Mouse (Mus musculus): ENCODE data around the gene Galnt9.

Gene Galnt9

GRCm38 (mm10) chr5:110535964-110536363 is 8.2 kb upstream of the Galnt9 start:
- DNase-seq (ENCODE audit: low read depth in 1 of 2, low spot score in 2 of 2): no peak

- DNase-seq (ENCODE audit: low read depth in 1 of 2, low spot score in 2 of 2): no peak
These were observed 3.2 kb upstream of the Galnt9 start for GRCm38 (mm10) chr5:110540947-110541346.

GRCm38 (mm10) chr5:110541456-110541855 is 2.7 kb upstream of the Galnt9 start:
- no peak for DNase-seq (ENCODE audit: low read depth in 1 of 2, low spot score in 2 of 2)

GRCm38 (mm10) chr5:110544691-110545069 is 525 bp downstream of the Galnt9 start:
- no peak for DNase-seq (ENCODE audit: low read depth in 1 of 2, low spot score in 2 of 2)

GRCm38 (mm10) chr5:110545311-110545710 is 1.2 kb downstream of the Galnt9 start:
- DNase-seq (ENCODE audit: low read depth in 1 of 2, low spot score in 2 of 2): no peak

GRCm38 (mm10) chr5:110546136-110546535 is 2.0 kb downstream of the Galnt9 start:
- DNase-seq (ENCODE audit: low read depth in 1 of 2, low spot score in 2 of 2): no peak

GRCm38 (mm10) chr5:110546726-110547406 is 2.7 kb downstream of the Galnt9 start:
- no peak for DNase-seq (ENCODE audit: low read depth in 1 of 2, low spot score in 2 of 2)

GRCm38 (mm10) chr5:110548446-110548845 is 4.3 kb downstream of the Galnt9 start:
- no peak for DNase-seq (ENCODE audit: low read depth in 1 of 2, low spot score in 2 of 2)

GRCm38 (mm10) chr5:110550189-110550588 is 6.0 kb downstream of the Galnt9 start:
- no peak for DNase-seq (ENCODE audit: low read depth in 1 of 2, low spot score in 2 of 2)

GRCm38 (mm10) chr5:110550841-110551240 is 6.7 kb downstream of the Galnt9 start:
- DNase-seq (ENCODE audit: low read depth in 1 of 2, low spot score in 2 of 2): no peak

GRCm38 (mm10) chr5:110552005-110552404 is 7.8 kb downstream of the Galnt9 start:
- no peak for DNase-seq (ENCODE audit: low read depth in 1 of 2, low spot score in 2 of 2)

GRCm38 (mm10) chr5:110553315-110553714 is 9.2 kb downstream of the Galnt9 start:
- DNase-seq (ENCODE audit: low read depth in 1 of 2, low spot score in 2 of 2): no peak

- no peak for DNase-seq (ENCODE audit: low read depth in 1 of 2, low spot score in 2 of 2)
These were observed 11.0 kb downstream of the Galnt9 start for GRCm38 (mm10) chr5:110555198-110555597.

GRCm38 (mm10) chr5:110558368-110558767 is 14.2 kb downstream of the Galnt9 start:
- no peak for DNase-seq (ENCODE audit: low read depth in 1 of 2, low spot score in 2 of 2)

- no peak for DNase-seq (ENCODE audit: low read depth in 1 of 2, low spot score in 2 of 2)
These were observed 15.5 kb downstream of the Galnt9 start for GRCm38 (mm10) chr5:110559679-110560078.

- no peak for DNase-seq (ENCODE audit: low read depth in 1 of 2, low spot score in 2 of 2)
These were observed 18.7 kb downstream of the Galnt9 start for GRCm38 (mm10) chr5:110562741-110563326.

GRCm38 (mm10) chr5:110564986-110565644 is 21.0 kb downstream of the Galnt9 start:
- DNase-seq (ENCODE audit: low read depth in 1 of 2, low spot score in 2 of 2): no peak

GRCm38 (mm10) chr5:110567547-110567946 is 23.4 kb downstream of the Galnt9 start:
- no peak for DNase-seq (ENCODE audit: low read depth in 1 of 2, low spot score in 2 of 2)

GRCm38 (mm10) chr5:110574888-110575287 is 30.7 kb downstream of the Galnt9 start:
- DNase-seq (ENCODE audit: low read depth in 1 of 2, low spot score in 2 of 2): no peak

- no peak for DNase-seq (ENCODE audit: low read depth in 1 of 2, low spot score in 2 of 2)
These were observed 35.1 kb downstream of the Galnt9 start for GRCm38 (mm10) chr5:110579296-110579695.

- no peak for DNase-seq (ENCODE audit: low read depth in 1 of 2, low spot score in 2 of 2)
These were observed 36.5 kb downstream of the Galnt9 start for GRCm38 (mm10) chr5:110580569-110581239.

Data from monocyte, adult 2 months (primary cell).